In genomic region chr4:141406516-141407299, GRCm38 (mm10) we compare ENCODE assay signal across 9 mouse cellular contexts. TPM values are rescaled to one million over a fixed set of nuclear protein-coding genes. Genes with fewer than 3 reads are reported as not detected.
DNase-seq lines count a peak whose midpoint lies in the region; ATAC-seq and TF ChIP-seq lines count a peak whose summit lies in the region.
"Had no signal": no experiment of that assay in that cellular context is flagged by ENCODE, and none has a peak within 500 bp of the region (broad histone marks: within the 10 kb centered on the region; RNA-seq: fewer than 3 reads in every experiment).

No protein-coding gene starts in this region.

- H3K9me3 ChIP-seq in forebrain, postnatal 0 days (ENCODE audit: low read length): no peaks in the 10 kb centered on the region
- no peaks in the 10 kb centered on the region for H3K9me3 ChIP-seq in forebrain, embryonic 11.5 days (ENCODE audit: control insufficient read depth, low read length)
- H3K9me3 ChIP-seq in stomach, embryonic 14.5 days (ENCODE audit: control insufficient read depth, low read depth, low read length): no peaks in the 10 kb centered on the region

- no peak for ATAC-seq in forebrain, postnatal 0 days
- no peak for ATAC-seq in forebrain, embryonic 11.5 days (replicated peaks; ENCODE audit: low FRiP score)
- ATAC-seq in stomach, embryonic 14.5 days (ENCODE audit: insufficient number of reproducible peaks, insufficient read depth, low FRiP score, low read depth): peak; percentile 34; the same call in 1 of the 2 replicates

- no peak overlapping the region for H3K4me2 ChIP-seq in forebrain, postnatal 0 days (ENCODE audit: low read depth)
- H3K4me2 ChIP-seq in forebrain, embryonic 11.5 days (ENCODE audit: low read depth, low read length, severe bottlenecking): no peak overlapping the region
- no peak overlapping the region for H3K4me2 ChIP-seq in stomach, embryonic 14.5 days (replicated peaks; ENCODE audit: low read depth, low read length)

- WGBS in forebrain, postnatal 0 days: 45% methylated on average over 14 of the region's 14 CpGs
- 53% methylated on average over 13 of the region's 14 CpGs for WGBS in forebrain, embryonic 11.5 days
- 37% methylated on average over 12 of the region's 14 CpGs for WGBS in stomach, embryonic 14.5 days

- H3K9ac ChIP-seq in forebrain, postnatal 0 days: no peak overlapping the region
- no peak overlapping the region for H3K9ac ChIP-seq in forebrain, embryonic 11.5 days (ENCODE audit: low read length)
- no peak overlapping the region for H3K9ac ChIP-seq in stomach, embryonic 14.5 days (replicated peaks; ENCODE audit: low read depth, low read length)

- TF ChIP-seq CTCF in forebrain, postnatal 0 days (IDR thresholded peaks at IDR 0.05; ENCODE audit: low read depth): peak; percentile 68

- no peaks in the 10 kb centered on the region; the same call in 1 of the 2 replicates for H3K27me3 ChIP-seq in forebrain, postnatal 0 days (ENCODE audit: insufficient read depth, low read length)
- no peaks in the 10 kb centered on the region; the same call in 1 of the 2 replicates for H3K27me3 ChIP-seq in forebrain, embryonic 11.5 days (ENCODE audit: control insufficient read depth, insufficient read depth, low read length)
- H3K27me3 ChIP-seq in stomach, embryonic 14.5 days (ENCODE audit: control insufficient read depth, insufficient read depth, low read length): no peaks in the 10 kb centered on the region

- H3K27ac ChIP-seq in forebrain, postnatal 0 days (ENCODE audit: low read depth, low read length): no peak overlapping the region
- no peak overlapping the region for H3K27ac ChIP-seq in forebrain, embryonic 11.5 days (ENCODE audit: low read depth, low read length)
- no peak overlapping the region for H3K27ac ChIP-seq in stomach, embryonic 14.5 days (ENCODE audit: low read length)

- no peaks in the 10 kb centered on the region for H3K4me1 ChIP-seq in forebrain, postnatal 0 days (ENCODE audit: insufficient read depth)
- H3K4me1 ChIP-seq in forebrain, embryonic 11.5 days (replicated peaks; ENCODE audit: control insufficient read depth, insufficient read depth, low read length): 0 out of 2 replicates have a peak, but pooled peaks cover 2% of the 10 kb centered on the region
- 0 out of 2 replicates have a peak, but pooled peaks cover 4% of the 10 kb centered on the region for H3K4me1 ChIP-seq in stomach, embryonic 14.5 days (ENCODE audit: control insufficient read depth, insufficient read depth, low read length)

- H3K4me3 ChIP-seq in forebrain, postnatal 0 days (ENCODE audit: low read depth, low read length): no peak overlapping the region
- no peak overlapping the region for H3K4me3 ChIP-seq in forebrain, embryonic 11.5 days (ENCODE audit: low read depth, low read length)
- no peak overlapping the region for H3K4me3 ChIP-seq in stomach, embryonic 14.5 days (ENCODE audit: low read depth, low read length)

- H3K36me3 ChIP-seq in forebrain, postnatal 0 days (ENCODE audit: insufficient read depth): no peaks in the 10 kb centered on the region
- H3K36me3 ChIP-seq in forebrain, embryonic 11.5 days (ENCODE audit: control insufficient read depth, insufficient read depth, low read length): no peaks in the 10 kb centered on the region
- no peaks in the 10 kb centered on the region for H3K36me3 ChIP-seq in stomach, embryonic 14.5 days (ENCODE audit: control insufficient read depth, insufficient read depth, low read length)

- no peak for DNase-seq in forebrain, postnatal 0 days
- no peak for DNase-seq in forebrain, embryonic 11.5 days (ENCODE audit: low spot score)
- DNase-seq in 3T3-L1 (ENCODE audit: low read depth, low spot score): peak; percentile 74
- peak; percentile 80 for DNase-seq in adrenal gland, postnatal 14 days
- DNase-seq in heart, adult 18-20 months: peak; percentile 62 to 77
- DNase-seq in kidney, postnatal 4 days: peak; percentile 66 to 79
- no peak for DNase-seq in frontal cortex, postnatal 14 days (ENCODE audit: low spot score in 2 of 2)

RNA-seq across cellular contexts. Expression of gene Clcnka, which starts 8.2 kb away (rescaled TPM):
- total RNA-seq in forebrain, postnatal 0 days (2014; rRNA removed): 0.24 TPM in 1 of 2 replicates, not detected in the other
- 0.10 TPM in 1 of 2 replicates, not detected in the other for polyA plus RNA-seq in forebrain, postnatal 0 days (2015; fragmentation: Nextera tagmentation; extraction: Ambion mirVana)
- polyA plus RNA-seq in forebrain, embryonic 11.5 days (2014; fragmentation: Nextera tagmentation; extraction: Ambion mirVana): 0.17 TPM in 1 of 2 replicates, not detected in the other
- total RNA-seq in adrenal gland, postnatal 14 days (2021): not detected in 2 replicates
- not detected for total RNA-seq in heart, adult 18-20 months (2021)
- 0.16 TPM in 1 of 2 replicates, not detected in the other for polyA plus RNA-seq in stomach, embryonic 14.5 days (2014; fragmentation: Nextera tagmentation; extraction: Ambion mirVana)
- total RNA-seq: left cerebral cortex, postnatal 14 days had no signal

RNA-seq across cellular contexts. Expression of gene Clcnkb, which starts 9.1 kb away (rescaled TPM):
- 0.08 TPM in 1 of 2 replicates, not detected in the other for total RNA-seq in forebrain, postnatal 0 days (2014; rRNA removed)
- 0.25 TPM in 1 of 2 replicates, not detected in the other for polyA plus RNA-seq in forebrain, postnatal 0 days (2015; fragmentation: Nextera tagmentation; extraction: Ambion mirVana)
- not detected in 2 replicates for polyA plus RNA-seq in forebrain, embryonic 11.5 days (2014; fragmentation: Nextera tagmentation; extraction: Ambion mirVana)
- not detected in 2 replicates for total RNA-seq in adrenal gland, postnatal 14 days (2021)
- under 1 TPM; 0.36 to 0.57 TPM for total RNA-seq in heart, adult 18-20 months (2021)
- polyA plus RNA-seq in stomach, embryonic 14.5 days (2014; fragmentation: Nextera tagmentation; extraction: Ambion mirVana): not detected in 2 replicates
- total RNA-seq: left cerebral cortex, postnatal 14 days had no signal

RNA-seq across cellular contexts. Expression of gene Hspb7, which starts 13.9 kb away (rescaled TPM):
- not detected in 2 replicates for total RNA-seq in forebrain, postnatal 0 days (2014; rRNA removed)
- polyA plus RNA-seq in forebrain, postnatal 0 days (2015; fragmentation: Nextera tagmentation; extraction: Ambion mirVana): not detected in 2 replicates
- polyA plus RNA-seq in forebrain, embryonic 11.5 days (2014; fragmentation: Nextera tagmentation; extraction: Ambion mirVana): not detected in 2 replicates
- 0.19 and 1.5 TPM in 2 replicates for total RNA-seq in adrenal gland, postnatal 14 days (2021)
- total RNA-seq in heart, adult 18-20 months (2021): 1,000 to 10,000 TPM; 1,275 to 1,343 TPM
- polyA plus RNA-seq in stomach, embryonic 14.5 days (2014; fragmentation: Nextera tagmentation; extraction: Ambion mirVana): 4.2 and 4.7 TPM in 2 replicates

RNA-seq across cellular contexts. Expression of gene Srarp, which starts 29.2 kb away (rescaled TPM):
- total RNA-seq in forebrain, postnatal 0 days (2014; rRNA removed): 2.4 and 4.6 TPM in 2 replicates
- polyA plus RNA-seq in forebrain, postnatal 0 days (2015; fragmentation: Nextera tagmentation; extraction: Ambion mirVana): 0.63 and 0.69 TPM in 2 replicates
- polyA plus RNA-seq in forebrain, embryonic 11.5 days (2014; fragmentation: Nextera tagmentation; extraction: Ambion mirVana): not detected in 2 replicates
- not detected in 2 replicates for total RNA-seq in adrenal gland, postnatal 14 days (2021)
- total RNA-seq in heart, adult 18-20 months (2021): 1 to 10 TPM; 1.2 TPM
- polyA plus RNA-seq in stomach, embryonic 14.5 days (2014; fragmentation: Nextera tagmentation; extraction: Ambion mirVana): not detected in 2 replicates

RNA-seq across cellular contexts. Expression of gene Zbtb17, which starts 37.7 kb away (rescaled TPM):
- 42.1 and 51.5 TPM in 2 replicates for total RNA-seq in forebrain, postnatal 0 days (2014; rRNA removed)
- polyA plus RNA-seq in forebrain, postnatal 0 days (2015; fragmentation: Nextera tagmentation; extraction: Ambion mirVana): 32.8 and 34.8 TPM in 2 replicates
- 50.8 and 55.7 TPM in 2 replicates for polyA plus RNA-seq in forebrain, embryonic 11.5 days (2014; fragmentation: Nextera tagmentation; extraction: Ambion mirVana)
- 17.0 and 19.4 TPM in 2 replicates for total RNA-seq in adrenal gland, postnatal 14 days (2021)
- total RNA-seq in heart, adult 18-20 months (2021): 10 to 100 TPM; 25.5 to 26.5 TPM
- 30.8 and 30.9 TPM in 2 replicates for polyA plus RNA-seq in stomach, embryonic 14.5 days (2014; fragmentation: Nextera tagmentation; extraction: Ambion mirVana)

Comparison
In these comparisons a context has a peak if more than half of its experiments do, and no peak if none do; other contexts are left out.
1. DNase-seq: peak in 3T3-L1 (single experiment), adrenal gland, postnatal 14 days (single experiment), heart, adult 18-20 months (2 of 2) and kidney, postnatal 4 days (2 of 2); none in forebrain, postnatal 0 days (single experiment), forebrain, embryonic 11.5 days (single experiment) and frontal cortex, postnatal 14 days (0 of 2).
2. RNA of gene Hspb7, which starts 13.9 kb away (total RNA-seq): 1,275 to 1,343 TPM in heart, adult 18-20 months; 0.19 to 1.5 TPM in adrenal gland, postnatal 14 days and not detected in forebrain, postnatal 0 days; every median in the first group is over 100 times any median in the second.